Mouse (Mus musculus): ENCODE measurements around the gene Bysl.

- TF ChIP-seq CTCF (IDR thresholded peaks at IDR 0.05; ENCODE audit: control insufficient read depth, insufficient read depth, low read length) (no peak), POLR2A (IDR thresholded peaks at IDR 0.05; ENCODE audit: borderline replicate concordance, control insufficient read depth, low read depth, low read length) (no peak)
Measured at GRCm38 (mm10) chr17:47574028-47574427, 37.3 kb downstream of the Bysl start.

Data from bone marrow, adult 2 months (tissue).